Mouse (Mus musculus) neural tube, embryonic 12.5 days (tissue): ENCODE data around the gene Bmper. TPM values are rescaled to one million over a fixed set of nuclear protein-coding genes. Genes with fewer than 3 reads are reported as not detected.

Experiments used
- ATAC-seq: fragments of 200-750 bp; cut with Nextera tagmentation; 2 replicates; pipeline ENCODE4 v1.8.0; 2017; ENCODE audit warnings: low read depth, mild to moderate bottlenecking, moderate TSS enrichment, moderate library complexity; ENCODE audit not compliant: low FRiP score
- H3K27ac ChIP-seq: fragments of 300-500 bp; sonication (generic); 2 replicates; pipeline ENCODE4 v1.5.1; 2016
- H3K27me3 ChIP-seq: fragments of 300-500 bp; sonication (generic); replicated peaks from 2 replicates; pipeline ENCODE4 v1.6.1; 2016; ENCODE audit warnings: mild to moderate bottlenecking
- H3K36me3 ChIP-seq: fragments of 300-500 bp; sonication (generic); 2 replicates; pipeline ENCODE4 v1.6.1; 2016; ENCODE audit warnings: mild to moderate bottlenecking
- H3K4me1 ChIP-seq: fragments of 300-500 bp; sonication (generic); 2 replicates; pipeline ENCODE4 v1.6.1; 2016
- H3K4me2 ChIP-seq: fragments of 300-500 bp; sonication (generic); replicated peaks from 2 replicates; pipeline ENCODE4 v1.6.1; 2016; ENCODE audit warnings: mild to moderate bottlenecking
- H3K4me3 ChIP-seq: fragments of 300-500 bp; sonication (generic); 2 replicates; pipeline ENCODE4 v1.5.1; 2016
- H3K9ac ChIP-seq: fragments of 300-500 bp; sonication (generic); 2 replicates; pipeline ENCODE4 v1.6.1; 2016; ENCODE audit warnings: mild to moderate bottlenecking
- H3K9me3 ChIP-seq: fragments of 300-500 bp; sonication (generic); 2 replicates; pipeline ENCODE4 v1.6.1; 2016; ENCODE audit warnings: mild to moderate bottlenecking
- WGBS: fragments of 180-500 bp; shearing (Covaris S2); methylation state at CpG from one replicate; pipeline ENCODE4 v1.1.7; 2016; 5-methylcytosine and 5-hydroxymethylcytosine counted together
- polyA plus RNA-seq: library from polyadenylated mRNA; unstranded; fragments of >200 nt; fragmentation: Nextera tagmentation; extraction: Ambion mirVana; gene quantifications from 2 replicates; pipeline ENCODE4 v1.2.1, GENCODE M21; 2016

Bmper gene
- polyA plus RNA-seq = 8.5 TPM in 2 replicates

DNA sequence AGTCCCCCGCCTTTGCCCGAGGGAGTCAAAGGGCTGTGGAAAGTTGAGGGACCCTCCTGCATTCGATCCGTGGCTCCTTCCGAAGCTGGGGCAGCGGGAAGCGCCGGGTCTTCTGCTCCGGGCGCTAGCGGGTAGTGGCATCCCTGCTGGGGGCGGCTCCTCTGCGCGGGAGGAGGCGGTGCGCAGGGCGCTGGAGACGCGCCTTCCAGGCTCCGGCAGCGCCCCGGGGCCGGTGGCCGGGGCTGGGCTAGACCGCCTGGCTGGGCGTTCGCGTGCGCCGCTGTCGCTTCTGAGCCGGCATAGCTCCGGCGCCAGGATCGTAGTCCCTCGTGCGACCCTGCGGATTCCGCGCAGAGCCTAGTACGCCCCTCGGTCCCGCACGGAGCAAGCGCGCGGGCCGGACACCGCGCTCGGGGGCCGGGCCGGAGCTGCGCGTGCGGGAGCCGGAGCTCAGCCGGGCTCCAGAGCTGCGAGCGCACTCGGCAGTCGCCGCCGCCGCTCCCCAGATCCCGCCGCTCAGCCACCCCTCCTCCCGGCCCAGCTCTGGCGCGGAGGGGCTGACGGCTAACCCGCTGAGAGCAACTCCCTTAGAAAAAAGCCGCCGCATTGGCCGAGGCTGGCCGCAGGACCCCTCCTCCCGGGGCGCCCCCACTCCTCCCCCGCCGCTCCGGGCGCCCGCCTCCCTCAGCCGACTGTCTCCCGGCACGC is at the start of gene Bmper:
Gene Bmper (plus strand): TSS at position 236 of the 708 bp plus-strand sequence.
- Histone ChIP-seq H3K4me1 (peaks cover 7% of the 10 kb centered on the region), H3K36me3 (no peaks in the 10 kb centered on the region), H3K4me3 (peak within 1 kb of the TSS; percentile 69), H3K27me3 (peaks cover 26% of the 10 kb centered on the region), H3K9ac (peak within 1 kb of the TSS; percentile 77), H3K4me2 (peak within 1 kb of the TSS; percentile 98), H3K9me3 (no peaks in the 10 kb centered on the region), H3K27ac (peak within 1 kb of the TSS; percentile 59)
- WGBS = under 1% methylated on average over 85 of the region's 86 CpGs
- peak; percentile 86 for ATAC-seq

DNA sequence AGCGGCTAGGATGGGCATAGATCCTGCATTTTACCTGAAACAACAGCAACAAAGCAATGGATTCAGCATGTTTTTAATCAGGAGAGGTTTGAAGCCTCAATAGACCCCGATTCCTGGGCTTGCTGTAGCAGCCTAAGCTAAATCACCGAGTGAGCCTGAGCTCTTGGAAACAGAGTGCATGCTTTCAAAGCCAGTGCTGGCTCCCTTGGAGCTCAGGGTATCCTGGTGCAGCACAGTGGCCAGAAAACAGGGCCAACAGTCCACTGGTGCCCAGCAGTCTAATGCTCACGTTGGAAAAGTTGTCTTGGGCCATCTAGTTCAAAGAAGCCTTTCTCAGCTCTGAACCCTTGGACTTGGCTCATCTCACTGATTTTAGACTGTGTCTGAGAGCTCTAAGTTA is 45.4 kb upstream of the Bmper start:
- Histone ChIP-seq H3K27ac (no peak overlapping the region), H3K9me3 (no peaks in the 10 kb centered on the region), H3K36me3 (no peaks in the 10 kb centered on the region), H3K9ac (no peak overlapping the region), H3K4me3 (no peak overlapping the region), H3K27me3 (no peaks in the 10 kb centered on the region), H3K4me2 (no peak overlapping the region), H3K4me1 (no peaks in the 10 kb centered on the region)
- no peak for ATAC-seq
- 87% methylated on average over 4 of the region's 4 CpGs for WGBS

DNA sequence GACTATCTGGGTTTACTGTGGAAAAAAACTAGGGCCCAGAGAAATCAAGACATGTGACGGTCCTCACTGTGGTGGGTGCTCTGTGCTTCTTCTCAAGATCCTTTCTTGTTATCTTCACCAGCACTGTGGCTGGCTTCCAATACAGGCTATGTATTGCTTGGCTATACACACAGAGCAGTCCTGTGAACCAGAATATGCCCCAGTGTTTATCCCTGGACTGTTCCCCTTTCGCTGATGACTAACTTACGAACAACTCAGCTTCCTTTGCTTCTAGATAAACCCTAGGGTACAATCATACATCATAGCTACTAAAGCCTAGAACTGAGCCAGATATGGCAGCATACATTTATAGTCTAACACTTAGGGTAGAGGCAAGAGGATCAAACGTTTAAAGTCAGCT is 35.7 kb upstream of the Bmper start:
- ATAC-seq = no peak
- H3K36me3 ChIP-seq = no peaks in the 10 kb centered on the region
- no peak overlapping the region for H3K4me3 ChIP-seq
- no peak overlapping the region for H3K9ac ChIP-seq
- no peak overlapping the region for H3K4me2 ChIP-seq
- WGBS = 83% methylated on average over 4 of the region's 4 CpGs
- H3K27ac ChIP-seq = no peak overlapping the region
- H3K4me1 ChIP-seq = no peaks in the 10 kb centered on the region
- H3K9me3 ChIP-seq = no peaks in the 10 kb centered on the region
- no peaks in the 10 kb centered on the region for H3K27me3 ChIP-seq

DNA sequence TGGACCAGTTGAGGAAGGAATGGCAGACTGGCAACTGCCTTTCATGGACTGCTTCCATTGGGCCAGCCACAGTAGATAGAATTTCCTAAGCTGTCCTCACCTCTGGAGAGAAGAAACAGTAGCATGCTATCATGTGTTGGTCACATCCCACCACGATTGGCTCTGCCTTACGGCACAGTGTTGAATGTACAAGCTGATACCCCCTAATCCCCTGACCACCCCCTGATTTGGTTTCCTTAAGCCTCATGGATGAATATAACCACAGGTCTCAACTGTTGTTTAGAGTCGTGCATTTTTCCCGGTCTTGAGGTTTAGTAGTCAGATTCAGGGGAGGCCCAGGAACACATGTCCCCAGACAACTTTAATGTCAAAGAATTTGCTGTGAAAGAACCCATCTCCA is 34.7 kb upstream of the Bmper start:
- H3K4me1 ChIP-seq = no peaks in the 10 kb centered on the region
- H3K27me3 ChIP-seq = no peaks in the 10 kb centered on the region
- H3K36me3 ChIP-seq = no peaks in the 10 kb centered on the region
- no peak for ATAC-seq
- no peak overlapping the region for H3K27ac ChIP-seq
- no peak overlapping the region for H3K9ac ChIP-seq
- no peak overlapping the region for H3K4me2 ChIP-seq
- H3K4me3 ChIP-seq = no peak overlapping the region
- H3K9me3 ChIP-seq = no peaks in the 10 kb centered on the region
- 87% methylated on average over 4 of the region's 4 CpGs for WGBS

DNA sequence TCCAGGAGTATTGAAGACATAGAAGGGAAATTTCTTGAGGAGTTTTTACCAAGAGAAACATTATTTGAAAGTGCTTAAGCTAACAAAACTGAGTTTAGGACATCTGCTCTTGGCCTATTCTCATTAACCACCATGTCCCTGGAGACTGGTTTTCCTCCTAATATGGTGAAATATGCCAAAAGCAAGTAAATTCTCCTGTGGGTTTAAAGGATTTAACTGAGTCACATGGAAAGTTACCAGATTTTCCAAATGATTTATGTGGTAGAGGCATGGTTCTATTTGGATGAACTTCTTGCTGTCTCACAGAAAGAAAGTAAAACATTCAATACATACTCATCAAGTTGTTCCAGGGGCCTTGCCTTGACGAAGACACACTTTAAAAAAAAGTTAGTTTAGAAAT is 31.9 kb upstream of the Bmper start:
- H3K4me1 ChIP-seq = no peaks in the 10 kb centered on the region
- ATAC-seq = no peak
- 64% methylated on average over 1 of the region's 1 CpGs for WGBS

DNA sequence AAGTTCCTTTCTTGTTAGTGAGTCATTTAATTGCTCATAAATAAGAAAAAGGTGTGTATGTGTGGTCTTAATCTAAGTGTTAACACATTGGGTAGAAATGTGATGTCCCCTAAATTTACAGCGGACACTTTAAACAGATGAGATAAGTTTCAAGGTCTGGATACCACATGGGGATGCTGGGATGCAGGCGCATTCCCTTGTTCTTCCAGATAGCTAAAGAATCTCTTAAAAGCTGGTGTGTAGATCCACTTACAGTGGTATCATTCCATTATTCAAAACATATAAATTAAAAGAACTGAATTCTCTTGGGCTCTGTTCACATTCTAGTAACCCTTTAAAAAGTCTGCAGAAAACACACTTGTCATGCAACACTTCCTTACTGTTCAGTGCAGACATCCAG is 31.4 kb upstream of the Bmper start:
- Histone ChIP-seq H3K9ac (no peak overlapping the region), H3K36me3 (no peaks in the 10 kb centered on the region), H3K4me3 (no peak overlapping the region), H3K27ac (no peak overlapping the region), H3K9me3 (no peaks in the 10 kb centered on the region), H3K27me3 (no peaks in the 10 kb centered on the region), H3K4me1 (no peaks in the 10 kb centered on the region), H3K4me2 (no peak overlapping the region)
- no peak for ATAC-seq
- WGBS = 80% methylated on average over 2 of the region's 2 CpGs

More for the DNA sequence above, 31.9 kb upstream of the Bmper start:
- H3K9ac ChIP-seq = no peak overlapping the region
- no peaks in the 10 kb centered on the region for H3K9me3 ChIP-seq
- H3K27ac ChIP-seq = no peak overlapping the region
- no peaks in the 10 kb centered on the region for H3K27me3 ChIP-seq
- H3K4me2 ChIP-seq = no peak overlapping the region
- H3K4me3 ChIP-seq = no peak overlapping the region
- H3K36me3 ChIP-seq = no peaks in the 10 kb centered on the region

DNA sequence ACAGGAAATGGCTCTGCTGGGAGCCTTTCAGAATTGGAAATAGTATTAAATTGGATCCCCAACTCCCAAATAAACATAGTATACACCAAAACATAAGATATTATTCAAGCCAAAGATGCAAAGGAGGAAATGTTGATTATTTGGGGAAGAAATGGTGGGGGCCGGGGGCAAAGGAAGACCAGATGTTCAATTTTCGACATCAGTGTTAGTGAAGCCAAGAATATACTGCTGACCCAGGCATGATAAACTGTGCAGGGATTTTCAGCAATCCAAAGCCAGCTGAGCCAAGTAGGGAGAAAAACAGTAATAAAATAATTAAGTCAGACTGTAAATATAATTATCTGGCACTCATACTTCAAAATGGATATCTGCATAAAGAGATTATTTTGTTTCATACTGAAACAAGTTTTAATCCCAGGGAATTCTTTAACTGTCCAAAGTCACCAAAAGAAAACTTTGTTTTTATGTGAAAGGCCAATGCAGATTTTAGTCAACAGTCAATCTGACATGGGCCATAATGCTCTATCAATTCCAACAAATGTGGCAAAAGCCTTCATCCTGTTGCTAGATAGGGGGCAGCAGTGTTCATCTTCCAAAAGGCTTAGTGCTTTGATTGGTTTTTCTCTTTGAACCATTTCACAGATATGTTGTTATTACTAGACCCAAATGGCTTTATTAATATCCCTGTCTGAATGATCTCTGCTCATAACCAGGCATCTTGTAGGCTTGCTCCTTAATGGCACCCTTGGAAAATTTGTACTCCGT is 30.1 kb upstream of the Bmper start:
- Histone ChIP-seq H3K9me3 (no peaks in the 10 kb centered on the region), H3K27ac (no peak overlapping the region), H3K4me1 (no peaks in the 10 kb centered on the region), H3K36me3 (no peaks in the 10 kb centered on the region), H3K9ac (no peak overlapping the region), H3K27me3 (no peaks in the 10 kb centered on the region), H3K4me2 (no peak overlapping the region), H3K4me3 (no peak overlapping the region)
- 91% methylated on average over 3 of the region's 3 CpGs for WGBS
- ATAC-seq = no peak

DNA sequence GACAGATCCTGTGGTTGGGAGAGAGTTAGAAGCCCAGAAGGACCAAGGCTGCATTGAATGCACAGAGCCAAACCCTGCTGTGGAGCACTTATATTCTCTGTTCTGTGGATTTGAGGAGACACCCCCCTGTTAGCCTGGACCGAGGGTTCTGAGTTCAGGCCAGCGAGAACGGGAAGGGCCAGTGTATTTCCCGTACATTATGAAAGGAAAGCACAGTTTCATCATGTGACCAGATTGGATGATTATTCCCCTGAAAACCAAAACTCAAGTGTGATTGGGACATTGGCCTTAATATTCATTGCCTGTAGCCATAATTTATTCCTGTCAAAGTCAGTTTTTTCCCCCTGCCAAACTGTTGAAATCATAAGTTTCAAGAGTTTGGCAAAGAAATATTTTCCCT is 23.9 kb upstream of the Bmper start:
- no peaks in the 10 kb centered on the region for H3K36me3 ChIP-seq
- H3K27me3 ChIP-seq = no peaks in the 10 kb centered on the region; the same call in 1 of the 2 replicates
- H3K4me2 ChIP-seq = no peak overlapping the region
- no peak overlapping the region for H3K4me3 ChIP-seq
- no peak for ATAC-seq
- no peak overlapping the region for H3K27ac ChIP-seq
- H3K4me1 ChIP-seq = 0 out of 2 replicates have a peak, but pooled peaks cover 7% of the 10 kb centered on the region
- H3K9me3 ChIP-seq = no peaks in the 10 kb centered on the region
- no peak overlapping the region for H3K9ac ChIP-seq
- 91% methylated on average over 4 of the region's 4 CpGs for WGBS

DNA sequence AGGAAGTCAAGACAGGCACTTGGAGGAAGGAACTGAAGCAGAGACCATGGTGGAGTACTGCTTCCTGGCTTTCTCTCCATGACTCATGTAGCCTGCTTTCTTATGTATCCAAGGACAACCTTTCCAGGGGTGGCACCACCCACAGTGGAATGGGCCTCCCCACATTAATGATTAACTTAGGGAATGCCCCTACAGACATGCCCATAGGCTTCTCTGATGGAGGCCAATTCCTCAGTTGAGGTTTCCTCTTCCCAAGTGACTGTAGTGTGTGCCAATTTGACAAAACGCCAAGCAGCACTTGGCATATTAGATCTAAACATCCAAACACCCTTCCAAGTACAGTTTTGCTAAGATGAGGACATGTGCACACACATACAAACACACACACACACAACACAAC is 23.0 kb upstream of the Bmper start:
- no peak overlapping the region for H3K4me3 ChIP-seq
- H3K9me3 ChIP-seq = no peaks in the 10 kb centered on the region
- WGBS = 88% methylated on average over 1 of the region's 1 CpGs
- no peak for ATAC-seq
- H3K36me3 ChIP-seq = no peaks in the 10 kb centered on the region
- peaks cover 15% of the 10 kb centered on the region for H3K4me1 ChIP-seq
- H3K4me2 ChIP-seq = no peak overlapping the region
- no peak overlapping the region for H3K27ac ChIP-seq
- H3K27me3 ChIP-seq = no peaks in the 10 kb centered on the region; the same call in 1 of the 2 replicates
- no peak overlapping the region for H3K9ac ChIP-seq

DNA sequence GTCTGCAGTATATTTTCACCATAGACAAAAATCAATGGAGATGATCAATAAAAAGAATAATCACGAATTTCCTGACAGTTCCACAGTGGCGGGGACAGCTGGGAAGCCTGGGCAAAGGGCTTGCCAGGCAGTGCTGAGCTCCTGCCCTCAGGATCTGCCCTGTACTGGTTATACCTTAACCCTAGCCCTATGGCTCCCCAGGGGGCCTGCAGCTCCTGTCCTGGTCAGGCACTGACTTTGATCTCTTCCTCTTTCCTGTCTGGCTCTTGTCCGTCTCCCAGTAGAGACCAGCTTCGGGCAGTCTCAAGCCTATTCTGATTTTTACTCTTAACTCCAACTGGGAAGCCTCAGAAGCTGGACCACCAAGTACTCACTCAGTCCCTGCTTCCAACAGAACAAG is 22.0 kb upstream of the Bmper start:
- no peak overlapping the region for H3K9ac ChIP-seq
- WGBS = 82% methylated on average over 4 of the region's 4 CpGs
- H3K4me3 ChIP-seq = no peak overlapping the region
- no peaks in the 10 kb centered on the region for H3K36me3 ChIP-seq
- H3K4me2 ChIP-seq = no peak overlapping the region
- H3K9me3 ChIP-seq = no peaks in the 10 kb centered on the region
- no peak overlapping the region for H3K27ac ChIP-seq
- no peak for ATAC-seq
- no peaks in the 10 kb centered on the region; the same call in 1 of the 2 replicates for H3K27me3 ChIP-seq
- peaks cover 22% of the 10 kb centered on the region for H3K4me1 ChIP-seq

DNA sequence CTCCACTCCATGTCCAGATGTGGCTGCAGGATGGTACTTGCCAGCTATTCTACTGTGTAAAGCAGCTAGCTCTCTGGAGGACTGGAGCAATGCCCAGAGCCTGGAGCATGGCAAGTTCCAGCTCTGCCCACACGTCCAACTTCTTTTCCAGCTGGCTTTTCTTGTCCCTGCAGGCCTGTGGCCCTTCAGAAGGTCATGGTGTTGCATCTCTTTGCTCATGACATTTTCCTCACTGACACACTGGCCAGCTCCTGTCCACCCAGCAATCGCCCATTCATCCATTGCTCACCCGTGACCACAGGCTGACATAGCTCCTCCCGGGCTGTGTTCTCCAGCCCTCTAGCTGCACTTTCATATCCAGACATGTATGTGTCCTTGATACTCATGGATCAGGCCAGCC is 20.4 kb upstream of the Bmper start:
- H3K27me3 ChIP-seq = no peaks in the 10 kb centered on the region; the same call in 1 of the 2 replicates
- no peaks in the 10 kb centered on the region for H3K9me3 ChIP-seq
- WGBS = 86% methylated on average over 4 of the region's 4 CpGs
- no peak overlapping the region for H3K4me2 ChIP-seq
- no peak overlapping the region for H3K4me3 ChIP-seq
- ATAC-seq = no peak
- no peak overlapping the region for H3K27ac ChIP-seq
- H3K9ac ChIP-seq = no peak overlapping the region
- peaks cover 22% of the 10 kb centered on the region for H3K4me1 ChIP-seq
- H3K36me3 ChIP-seq = no peaks in the 10 kb centered on the region

DNA sequence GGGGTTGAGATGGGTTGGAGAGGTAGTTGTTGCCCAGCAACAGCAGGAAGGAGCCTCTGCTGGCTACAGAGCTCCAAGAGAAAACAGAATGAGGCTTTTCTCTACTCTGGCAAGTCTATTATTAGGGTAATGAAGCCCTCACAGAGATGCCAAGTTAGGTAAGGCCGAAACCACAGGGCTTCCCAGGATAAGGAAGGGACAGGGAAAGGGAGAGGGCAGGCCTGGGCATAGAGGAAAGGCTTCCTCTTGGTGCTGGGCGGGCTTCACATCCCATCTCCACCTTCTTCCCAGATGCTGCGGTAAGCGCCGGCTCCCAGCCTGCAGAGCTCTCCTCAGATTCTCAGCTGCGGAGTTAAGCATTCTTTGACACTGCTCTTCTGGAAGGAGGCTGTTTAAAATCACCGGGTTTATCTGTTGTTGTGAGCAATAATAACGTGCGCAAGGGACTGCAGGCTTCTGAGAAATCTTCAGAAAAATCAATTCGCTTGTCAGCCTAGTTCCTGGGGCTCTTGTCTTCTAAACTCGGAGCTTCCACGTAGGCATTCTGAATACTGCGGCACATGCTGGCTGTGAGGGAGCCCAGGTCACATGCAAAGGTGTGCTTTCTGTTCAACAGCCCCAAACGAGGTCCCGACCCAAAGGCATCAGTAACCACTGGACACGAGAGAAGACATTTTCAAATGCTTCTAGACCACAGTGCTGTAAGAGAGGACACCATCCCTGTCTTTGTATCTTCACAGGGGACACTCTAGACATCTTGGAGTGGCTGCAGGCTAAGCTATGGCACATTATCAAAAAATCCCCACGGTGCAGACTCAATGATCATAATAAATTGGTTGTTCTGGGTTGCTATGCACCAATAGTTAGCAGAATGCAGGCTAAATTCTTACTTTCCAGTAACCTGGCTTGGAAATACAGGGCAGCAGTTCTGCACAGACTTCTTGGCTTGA is 18.3 kb upstream of the Bmper start:
- ATAC-seq = peak; percentile 75; the same call in 1 of the 2 replicates
- 17% methylated on average over 17 of the region's 17 CpGs for WGBS
- H3K9ac ChIP-seq = no peak overlapping the region
- H3K4me1 ChIP-seq = peaks cover 22% of the 10 kb centered on the region
- H3K36me3 ChIP-seq = no peaks in the 10 kb centered on the region
- H3K4me2 ChIP-seq = peak overlapping the region; percentile 45
- no peaks in the 10 kb centered on the region; the same call in 1 of the 2 replicates for H3K27me3 ChIP-seq
- no peak overlapping the region for H3K4me3 ChIP-seq
- no peak overlapping the region for H3K27ac ChIP-seq
- no peaks in the 10 kb centered on the region for H3K9me3 ChIP-seq
